Mouse (Mus musculus) adrenal gland, adult 10 weeks (tissue): ENCODE results near the gene 4930447C04Rik. TPM values are rescaled to one million over a fixed set of nuclear protein-coding genes. Genes with fewer than 3 reads are reported as not detected.

Experiments used
- polyA plus RNA-seq: library from polyadenylated mRNA; stranded (reverse); fragments of 350-450 nt; fragmentation: Illumina TruSeq; extraction: RNeasy Lipid Tissue Mini Kit (QIAGEN cat#74804); gene quantifications from one replicate; pipeline ENCODE4 v1.2.3, GENCODE M21; 2014; ENCODE audit warnings: low read depth, low replicate concordance

The 4930447C04Rik gene
- polyA plus RNA-seq: 0.41 TPM

GRCm38 (mm10) chr12:72940071-72940821 lies at the start of gene 4930447C04Rik:
Gene 4930447C04Rik, minus strand, starts transcription at chr12:72940774.

GRCm38 (mm10) chr12:72939616-72940015 lies 958 bp downstream of the 4930447C04Rik start, which contains the start of gene Six6:
Gene Six6, plus strand, starts transcription at chr12:72939892.

Other genes starting within 250 kb of the 4930447C04Rik start
- 282 TPM for gene Ppm1a, start 183.3 kb downstream of the 4930447C04Rik start, polyA plus RNA-seq
- gene Six6, start 882 bp downstream of the 4930447C04Rik start, polyA plus RNA-seq: not detected
- gene Six1, start 113.1 kb upstream of the 4930447C04Rik start, polyA plus RNA-seq: 2.7 TPM
- 0.82 TPM for gene Six4, start 172.7 kb upstream of the 4930447C04Rik start, polyA plus RNA-seq
- 17.2 TPM for gene Mnat1, start 182.9 kb upstream of the 4930447C04Rik start, polyA plus RNA-seq